Mouse (Mus musculus): ENCODE results near the gene Atad2b. TPM values are rescaled to one million over a fixed set of nuclear protein-coding genes. Genes with fewer than 3 reads are reported as not detected.

The Atad2b gene
- polyA plus RNA-seq, 1 experiment from 2014 or later, result 9.0 TPM

- ATAC-seq (ENCODE audit: low FRiP score, low read depth), result 0 out of 2 replicates have a peak, but pooled peaks have one; percentile 56
- peak overlapping the region; percentile 42; the same call in 1 of the 2 replicates for H3K27ac ChIP-seq (replicated peaks)
Measured at GRCm38 (mm10) chr12:5025226-5025861, 108.2 kb downstream of the Atad2b start.

GRCm38 (mm10) chr12:5029035-5029434 lies 111.9 kb downstream of the Atad2b start:
- 88% methylated on average over 5 of the region's 5 CpGs for WGBS
- Histone ChIP-seq H3K36me3 (peaks cover 26% of the 10 kb centered on the region), H3K4me2 (no peak overlapping the region), H3K9ac (no peak overlapping the region), H3K9me3 (no peaks in the 10 kb centered on the region), H3K4me1 (replicated peaks) (no peaks in the 10 kb centered on the region), H3K27me3 (no peaks in the 10 kb centered on the region), H3K27ac (replicated peaks) (no peak overlapping the region), H3K4me3 (no peak overlapping the region)
- no peak for ATAC-seq (ENCODE audit: low FRiP score, low read depth)

More at GRCm38 (mm10) chr12:5025226-5025861, 108.2 kb downstream of the Atad2b start:
- no peak overlapping the region for H3K9ac ChIP-seq
- H3K27me3 ChIP-seq, result no peaks in the 10 kb centered on the region
- no peak overlapping the region for H3K4me3 ChIP-seq
- H3K36me3 ChIP-seq, result peaks cover 20% of the 10 kb centered on the region
- no peaks in the 10 kb centered on the region for H3K4me1 ChIP-seq (replicated peaks)
- WGBS, result 65% methylated on average over 10 of the region's 10 CpGs
- no peaks in the 10 kb centered on the region for H3K9me3 ChIP-seq
- H3K4me2 ChIP-seq, result no peak overlapping the region

- Histone ChIP-seq H3K27ac (replicated peaks) (no peak overlapping the region), H3K9me3 (no peaks in the 10 kb centered on the region), H3K4me2 (no peak overlapping the region), H3K36me3 (0 out of 2 replicates have a peak, but pooled peaks cover 11% of the 10 kb centered on the region), H3K4me1 (replicated peaks) (no peaks in the 10 kb centered on the region), H3K4me3 (no peak overlapping the region), H3K27me3 (no peaks in the 10 kb centered on the region), H3K9ac (no peak overlapping the region)
- ATAC-seq (ENCODE audit: low FRiP score, low read depth), result no peak
- 91% methylated on average over 2 of the region's 2 CpGs for WGBS
Measured at GRCm38 (mm10) chr12:5038008-5038407, 120.9 kb downstream of the Atad2b start.

GRCm38 (mm10) chr12:5044141-5044540 lies 127.0 kb downstream of the Atad2b start:
- Histone ChIP-seq H3K4me2 (no peak overlapping the region), H3K27ac (replicated peaks) (no peak overlapping the region), H3K36me3 (peaks cover 9% of the 10 kb centered on the region), H3K27me3 (no peaks in the 10 kb centered on the region), H3K4me1 (replicated peaks) (no peaks in the 10 kb centered on the region), H3K9me3 (no peaks in the 10 kb centered on the region), H3K9ac (no peak overlapping the region), H3K4me3 (no peak overlapping the region)
- no peak for ATAC-seq (ENCODE audit: low FRiP score, low read depth)
- WGBS, result 87% methylated on average over 15 of the region's 15 CpGs

- Histone ChIP-seq H3K27me3 (no peaks in the 10 kb centered on the region), H3K27ac (replicated peaks) (no peak overlapping the region), H3K4me1 (replicated peaks) (no peaks in the 10 kb centered on the region), H3K9ac (no peak overlapping the region), H3K4me3 (no peak overlapping the region), H3K36me3 (peaks cover 9% of the 10 kb centered on the region), H3K4me2 (no peak overlapping the region), H3K9me3 (peaks cover 13% of the 10 kb centered on the region)
- ATAC-seq (ENCODE audit: low FRiP score, low read depth), result no peak
- 99% methylated on average over 4 of the region's 4 CpGs for WGBS
Measured at GRCm38 (mm10) chr12:5048104-5048503, 131.0 kb downstream of the Atad2b start.

- Histone ChIP-seq H3K9ac (no peak overlapping the region), H3K4me3 (no peak overlapping the region), H3K4me2 (no peak overlapping the region), H3K27me3 (no peaks in the 10 kb centered on the region), H3K4me1 (replicated peaks) (no peaks in the 10 kb centered on the region), H3K27ac (replicated peaks) (no peak overlapping the region), H3K36me3 (no peaks in the 10 kb centered on the region), H3K9me3 (no peaks in the 10 kb centered on the region)
- WGBS, result 40% methylated on average over 3 of the region's 3 CpGs
- no peak for ATAC-seq (ENCODE audit: low FRiP score, low read depth)
Measured at GRCm38 (mm10) chr12:5067590-5067989, 150.4 kb downstream of the Atad2b start.

- H3K27me3 ChIP-seq, result no peaks in the 10 kb centered on the region
- H3K36me3 ChIP-seq, result no peaks in the 10 kb centered on the region
- no peaks in the 10 kb centered on the region for H3K4me1 ChIP-seq (replicated peaks)
- ATAC-seq (ENCODE audit: low FRiP score, low read depth), result no peak
- 86% methylated on average over 3 of the region's 3 CpGs for WGBS
- H3K9me3 ChIP-seq, result no peaks in the 10 kb centered on the region
- H3K4me2 ChIP-seq, result no peak overlapping the region
- no peak overlapping the region for H3K9ac ChIP-seq
- H3K27ac ChIP-seq (replicated peaks), result no peak overlapping the region
- no peak overlapping the region for H3K4me3 ChIP-seq
Measured at GRCm38 (mm10) chr12:5070131-5070530, 153.0 kb downstream of the Atad2b start.

- no peak overlapping the region for H3K4me2 ChIP-seq
- no peaks in the 10 kb centered on the region for H3K27me3 ChIP-seq
- WGBS, result 89% methylated on average over 12 of the region's 12 CpGs
- H3K4me3 ChIP-seq, result no peak overlapping the region
- H3K36me3 ChIP-seq, result no peaks in the 10 kb centered on the region
- no peak overlapping the region for H3K9ac ChIP-seq
- H3K9me3 ChIP-seq, result no peaks in the 10 kb centered on the region
- ATAC-seq (ENCODE audit: low FRiP score, low read depth), result no peak
- no peak overlapping the region for H3K27ac ChIP-seq (replicated peaks)
- no peaks in the 10 kb centered on the region for H3K4me1 ChIP-seq (replicated peaks)
Measured at GRCm38 (mm10) chr12:5073191-5073590, 156.0 kb downstream of the Atad2b start.

- H3K4me2 ChIP-seq, result no peak overlapping the region
- no peaks in the 10 kb centered on the region for H3K4me1 ChIP-seq (replicated peaks)
- H3K4me3 ChIP-seq, result no peak overlapping the region
- H3K36me3 ChIP-seq, result peaks cover 49% of the 10 kb centered on the region
- H3K27me3 ChIP-seq, result no peaks in the 10 kb centered on the region
- no peak for ATAC-seq (ENCODE audit: low FRiP score, low read depth)
- 81% methylated on average over 4 of the region's 4 CpGs for WGBS
- no peak overlapping the region for H3K27ac ChIP-seq (replicated peaks)
- no peaks in the 10 kb centered on the region for H3K9me3 ChIP-seq
- no peak overlapping the region for H3K9ac ChIP-seq
Measured at GRCm38 (mm10) chr12:5081480-5081879, 164.3 kb downstream of the Atad2b start.

- Histone ChIP-seq H3K4me3 (no peak overlapping the region), H3K9ac (no peak overlapping the region), H3K9me3 (no peaks in the 10 kb centered on the region), H3K27ac (replicated peaks) (no peak overlapping the region), H3K4me2 (no peak overlapping the region), H3K4me1 (replicated peaks) (peaks cover 25% of the 10 kb centered on the region), H3K36me3 (peaks cover 39% of the 10 kb centered on the region), H3K27me3 (no peaks in the 10 kb centered on the region)
- WGBS, result 93% methylated on average over 5 of the region's 5 CpGs
- no peak for ATAC-seq (ENCODE audit: low FRiP score, low read depth)
Measured at GRCm38 (mm10) chr12:5084714-5085113, 167.6 kb downstream of the Atad2b start.

GRCm38 (mm10) chr12:5087787-5088519 lies 170.8 kb downstream of the Atad2b start:
- H3K27ac ChIP-seq (replicated peaks), result peak overlapping the region; percentile 72
- no peak overlapping the region for H3K4me2 ChIP-seq
- no peak overlapping the region for H3K4me3 ChIP-seq
- H3K27me3 ChIP-seq, result no peaks in the 10 kb centered on the region
- 21% methylated on average over 10 of the region's 10 CpGs for WGBS
- no peak overlapping the region for H3K9ac ChIP-seq
- H3K4me1 ChIP-seq (replicated peaks), result peaks cover 27% of the 10 kb centered on the region
- peak; percentile 58 for ATAC-seq (ENCODE audit: low FRiP score, low read depth)
- H3K9me3 ChIP-seq, result no peaks in the 10 kb centered on the region
- H3K36me3 ChIP-seq, result peaks cover 41% of the 10 kb centered on the region

- 11% methylated on average over 1 of the region's 1 CpGs for WGBS
Measured at GRCm38 (mm10) chr12:5088639-5089038, 171.5 kb downstream of the Atad2b start.

More at GRCm38 (mm10) chr12:5088639-5089038, 171.5 kb downstream of the Atad2b start:
- Histone ChIP-seq H3K27ac (replicated peaks) (peak overlapping the region; percentile 70), H3K4me2 (no peak overlapping the region), H3K4me1 (replicated peaks) (peaks cover 27% of the 10 kb centered on the region), H3K4me3 (no peak overlapping the region), H3K27me3 (no peaks in the 10 kb centered on the region), H3K9me3 (no peaks in the 10 kb centered on the region), H3K36me3 (peaks cover 36% of the 10 kb centered on the region), H3K9ac (no peak overlapping the region)
- 0 out of 2 replicates have a peak, but pooled peaks have one; percentile 24 for ATAC-seq (ENCODE audit: low FRiP score, low read depth)

Measured in hindbrain, embryonic 15.5 days (tissue).